Mouse (Mus musculus) spleen, adult 2 months (tissue): Measurements from ENCODE around the gene Wars.

Source experiments
- CTCF ChIP-seq: fragments of 200-500 bp; IDR thresholded peaks from 2 replicates; pipeline ENCODE4 v1.5.1; 2011; ENCODE audit warnings: mild to moderate bottlenecking, inconsistent platforms; ENCODE audit not compliant: insufficient read depth, insufficient read length, insufficient replicate concordance; ENCODE audit errors: extremely low read depth
- POLR2A ChIP-seq: fragments of 200-500 bp; IDR thresholded peaks from 2 replicates; pipeline ENCODE4 v1.6.1; 2011; ENCODE audit warnings: low read depth, low read length, inconsistent platforms

DNA sequence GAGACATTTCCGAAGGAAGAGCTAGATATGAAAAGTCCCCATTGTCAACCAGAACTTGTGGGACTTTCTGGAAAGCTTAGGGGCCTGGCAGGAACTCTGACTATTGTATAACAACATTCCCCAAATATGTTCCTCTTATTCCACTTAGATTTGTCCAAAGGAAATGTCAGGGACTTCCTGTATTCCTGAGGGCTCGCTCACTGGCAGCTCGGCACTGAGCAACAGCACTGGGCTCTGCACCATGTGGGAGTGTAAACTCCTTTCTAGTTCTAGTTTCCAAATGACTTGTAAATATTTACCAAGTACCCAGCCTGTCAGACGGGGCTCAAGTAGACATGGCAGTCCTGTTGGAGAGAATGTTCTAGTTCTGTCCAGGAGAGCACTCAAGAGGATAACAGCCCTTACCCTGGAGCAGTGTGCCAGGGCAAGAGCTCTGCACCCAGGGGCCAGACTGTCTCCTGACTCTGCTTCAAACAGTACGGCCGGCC, 28.9 kb downstream of the Wars start:
- TF ChIP-seq CTCF (no peak), POLR2A (no peak)
